Mouse (Mus musculus) intestine, postnatal 0 days (tissue): ENCODE data around the gene Alg11. TPM values are rescaled to one million over a fixed set of nuclear protein-coding genes. Genes with fewer than 3 reads are reported as not detected.

Source experiments
- ATAC-seq: fragments of 200-750 bp; cut with Nextera tagmentation; 2 replicates; pipeline ENCODE4 v1.8.0; 2017; ENCODE audit warnings: mild to moderate bottlenecking, moderate TSS enrichment, moderate library complexity
- H3K27ac ChIP-seq: fragments of 300-500 bp; sonication (generic); 2 replicates; pipeline ENCODE4 v1.5.1; 2014; ENCODE audit warnings: mild to moderate bottlenecking, low read depth, low read length, moderate library complexity
- H3K27me3 ChIP-seq: fragments of 300-500 bp; sonication (generic); replicated peaks from 2 replicates; pipeline ENCODE4 v1.6.1; 2014; ENCODE audit warnings: low read length, mixed read lengths; ENCODE audit not compliant: control insufficient read depth, insufficient read depth
- H3K36me3 ChIP-seq: fragments of 300-500 bp; sonication (generic); 2 replicates; pipeline ENCODE4 v1.6.1; 2014; ENCODE audit warnings: mild to moderate bottlenecking, moderate library complexity; ENCODE audit not compliant: control insufficient read depth, insufficient read depth
- H3K4me1 ChIP-seq: fragments of 300-500 bp; sonication (generic); replicated peaks from 2 replicates; pipeline ENCODE4 v1.6.1; 2014; ENCODE audit warnings: antibody characterized with exemption, low read length, mixed read lengths; ENCODE audit not compliant: control insufficient read depth, insufficient read depth
- H3K4me2 ChIP-seq: fragments of 300-500 bp; sonication (generic); replicated peaks from 2 replicates; pipeline ENCODE4 v1.6.1; 2014; ENCODE audit warnings: low read depth, mild to moderate bottlenecking, moderate library complexity
- H3K4me3 ChIP-seq: fragments of 300-500 bp; sonication (generic); 2 replicates; pipeline ENCODE4 v1.5.1; 2014; ENCODE audit warnings: low read depth, low read length
- H3K9ac ChIP-seq: fragments of 300-500 bp; sonication (generic); 2 replicates; pipeline ENCODE4 v1.6.1; 2014; ENCODE audit warnings: mild to moderate bottlenecking, low read depth, low read length
- H3K9me3 ChIP-seq: fragments of 300-500 bp; sonication (generic); 2 replicates; pipeline ENCODE4 v1.6.1; 2016; ENCODE audit warnings: mixed run types; ENCODE audit not compliant: control insufficient read depth
- CTCF ChIP-seq: sonication (generic); IDR thresholded peaks from 2 replicates; pipeline ENCODE4 v1.5.1; 2016; ENCODE audit warnings: low read depth, mild to moderate bottlenecking, control low read depth, antibody characterized with exemption, moderate library complexity
- WGBS: fragments of 180-500 bp; shearing (Covaris S2); extraction: QIAGEN DNeasy Blood & Tissue Kit; methylation state at CpG from one replicate; pipeline ENCODE4 v1.1.7; 2014; 5-methylcytosine and 5-hydroxymethylcytosine counted together
- polyA plus RNA-seq: library from polyadenylated mRNA; unstranded; fragments of >200 nt; fragmentation: Nextera tagmentation; extraction: Ambion mirVana; gene quantifications from 2 replicates; pipeline ENCODE4 v1.2.1, GENCODE M21; 2015

The Alg11 gene
- 12.1 and 12.4 TPM in 2 replicates for polyA plus RNA-seq

- peak; percentile 100 for ATAC-seq
- H3K27ac ChIP-seq = peak within 1 kb of the TSS; percentile 65
- under 1% methylated on average over 34 of the region's 36 CpGs for WGBS
Observed at GRCm38 (mm10) chr8:22060446-22060889, at the start of gene Alg11. Alg11 (plus strand) TSS chr8:22060721.

GRCm38 (mm10) chr8:22013034-22013707, 47.4 kb upstream of the Alg11 start:
- Histone ChIP-seq H3K27me3 (no peaks in the 10 kb centered on the region), H3K4me2 (0 out of 2 replicates have a peak overlapping the region, but pooled peaks have one; percentile 13), H3K9ac (no peak overlapping the region), H3K4me1 (no peaks in the 10 kb centered on the region), H3K27ac (no peak overlapping the region), H3K9me3 (no peaks in the 10 kb centered on the region), H3K36me3 (no peaks in the 10 kb centered on the region), H3K4me3 (no peak overlapping the region)
- TF ChIP-seq CTCF = no peak
- 67% methylated on average over 24 of the region's 24 CpGs for WGBS
- peak; percentile 60 for ATAC-seq

More at GRCm38 (mm10) chr8:22060446-22060889, at the start of gene Alg11:
- Histone ChIP-seq H3K27me3 (no peaks in the 10 kb centered on the region), H3K9me3 (no peaks in the 10 kb centered on the region), H3K4me2 (peak within 1 kb of the TSS; percentile 97), H3K4me3 (peak within 1 kb of the TSS; percentile 81), H3K9ac (peak within 1 kb of the TSS; percentile 62), H3K36me3 (peaks cover 23% of the 10 kb centered on the region), H3K4me1 (peaks cover 3% of the 10 kb centered on the region; the same call in 1 of the 2 replicates)
- TF ChIP-seq CTCF = peak; percentile 28; the same call in 1 of the 2 replicates

GRCm38 (mm10) chr8:22017731-22018130, 42.8 kb upstream of the Alg11 start:
- ATAC-seq = no peak
- 69% methylated on average over 7 of the region's 7 CpGs for WGBS
- no peak overlapping the region for H3K27ac ChIP-seq

GRCm38 (mm10) chr8:22019498-22019897, 41.0 kb upstream of the Alg11 start:
- Histone ChIP-seq H3K4me1 (no peaks in the 10 kb centered on the region), H3K4me3 (no peak overlapping the region), H3K27ac (no peak overlapping the region), H3K4me2 (no peak overlapping the region), H3K9ac (no peak overlapping the region), H3K36me3 (no peaks in the 10 kb centered on the region), H3K27me3 (no peaks in the 10 kb centered on the region), H3K9me3 (no peaks in the 10 kb centered on the region)
- ATAC-seq = no peak
- TF ChIP-seq CTCF = no peak
- 40% methylated on average over 5 of the region's 5 CpGs for WGBS

More at GRCm38 (mm10) chr8:22017731-22018130, 42.8 kb upstream of the Alg11 start:
- no peak overlapping the region for H3K4me2 ChIP-seq
- no peak overlapping the region for H3K4me3 ChIP-seq
- TF ChIP-seq CTCF = no peak
- H3K36me3 ChIP-seq = no peaks in the 10 kb centered on the region
- no peaks in the 10 kb centered on the region for H3K27me3 ChIP-seq
- H3K9ac ChIP-seq = no peak overlapping the region
- no peaks in the 10 kb centered on the region for H3K9me3 ChIP-seq
- H3K4me1 ChIP-seq = no peaks in the 10 kb centered on the region

- H3K4me1 ChIP-seq = no peaks in the 10 kb centered on the region
- TF ChIP-seq CTCF = peak; percentile 21; the same call in 1 of the 2 replicates
- H3K4me3 ChIP-seq = no peak overlapping the region
- no peak overlapping the region for H3K4me2 ChIP-seq
- H3K27ac ChIP-seq = no peak overlapping the region
- ATAC-seq = no peak
- H3K36me3 ChIP-seq = no peaks in the 10 kb centered on the region
- H3K27me3 ChIP-seq = no peaks in the 10 kb centered on the region
- 61% methylated on average over 7 of the region's 7 CpGs for WGBS
- no peak overlapping the region for H3K9ac ChIP-seq
- H3K9me3 ChIP-seq = no peaks in the 10 kb centered on the region
Observed at GRCm38 (mm10) chr8:22022244-22022643, 38.3 kb upstream of the Alg11 start.

- peak; percentile 51; the same call in 1 of the 2 replicates for ATAC-seq
- H3K36me3 ChIP-seq = no peaks in the 10 kb centered on the region
- no peaks in the 10 kb centered on the region for H3K4me1 ChIP-seq
- no peak overlapping the region for H3K4me2 ChIP-seq
- no peaks in the 10 kb centered on the region for H3K27me3 ChIP-seq
- no peak overlapping the region for H3K9ac ChIP-seq
- no peaks in the 10 kb centered on the region for H3K9me3 ChIP-seq
- WGBS = 36% methylated on average over 4 of the region's 4 CpGs
- TF ChIP-seq CTCF = no peak
- no peak overlapping the region for H3K4me3 ChIP-seq
- H3K27ac ChIP-seq = no peak overlapping the region
Observed at GRCm38 (mm10) chr8:22025241-22025640, 35.3 kb upstream of the Alg11 start.
